Mouse (Mus musculus) neural tube, embryonic 15.5 days (tissue): ENCODE results near the gene Treml4. TPM values are rescaled to one million over a fixed set of nuclear protein-coding genes. Genes with fewer than 3 reads are reported as not detected.

Experiments used
- ATAC-seq: fragments of 200-750 bp; cut with Nextera tagmentation; 2 replicates; pipeline ENCODE4 v1.8.0; 2017; ENCODE audit warnings: mild to moderate bottlenecking, moderate TSS enrichment, moderate library complexity; ENCODE audit not compliant: low FRiP score
- H3K27ac ChIP-seq: fragments of 300-500 bp; sonication (generic); replicated peaks from 2 replicates; pipeline ENCODE4 v1.5.1; 2015; ENCODE audit warnings: mild to moderate bottlenecking, inconsistent platforms
- H3K27me3 ChIP-seq: fragments of 300-500 bp; sonication (generic); replicated peaks from 2 replicates; pipeline ENCODE4 v1.6.1; 2015; ENCODE audit warnings: inconsistent platforms
- H3K36me3 ChIP-seq: fragments of 300-500 bp; sonication (generic); 2 replicates; pipeline ENCODE4 v1.6.1; 2015; ENCODE audit warnings: inconsistent platforms
- H3K4me1 ChIP-seq: fragments of 300-500 bp; sonication (generic); 2 replicates; pipeline ENCODE4 v1.6.1; 2015; ENCODE audit warnings: inconsistent platforms
- H3K4me2 ChIP-seq: fragments of 300-500 bp; sonication (generic); 2 replicates; pipeline ENCODE4 v1.6.1; 2015; ENCODE audit warnings: inconsistent platforms, mild to moderate bottlenecking, moderate library complexity
- H3K4me3 ChIP-seq: fragments of 300-500 bp; sonication (generic); replicated peaks from 2 replicates; pipeline ENCODE4 v1.5.1; 2015; ENCODE audit warnings: mild to moderate bottlenecking, inconsistent platforms
- H3K9ac ChIP-seq: fragments of 300-500 bp; sonication (generic); replicated peaks from 2 replicates; pipeline ENCODE4 v1.6.1; 2015; ENCODE audit warnings: mild to moderate bottlenecking, inconsistent platforms
- H3K9me3 ChIP-seq: fragments of 300-500 bp; sonication (generic); replicated peaks from 2 replicates; pipeline ENCODE4 v1.6.1; 2016; ENCODE audit warnings: inconsistent platforms
- WGBS: fragments of 180-500 bp; shearing (Covaris S2); methylation state at CpG from one replicate; pipeline ENCODE4 v1.1.7; 2015; ENCODE audit warnings: mixed read lengths; 5-methylcytosine and 5-hydroxymethylcytosine counted together
- polyA plus RNA-seq: library from polyadenylated mRNA; unstranded; fragments of >200 nt; fragmentation: Nextera tagmentation; extraction: Ambion mirVana; gene quantifications from 2 replicates; pipeline ENCODE4 v1.2.1, GENCODE M21; 2015

Treml4 gene
- polyA plus RNA-seq, 1 experiment from 2014 or later = not detected

- H3K27me3 ChIP-seq = no peaks in the 10 kb centered on the region
- no peak overlapping the region for H3K27ac ChIP-seq
- peaks cover 9% of the 10 kb centered on the region; the same call in 1 of the 2 replicates for H3K4me1 ChIP-seq
- no peaks in the 10 kb centered on the region for H3K36me3 ChIP-seq
- no peak for ATAC-seq
- H3K4me3 ChIP-seq = no peak overlapping the region
- H3K9me3 ChIP-seq = no peaks in the 10 kb centered on the region
- H3K4me2 ChIP-seq = no peak overlapping the region
- H3K9ac ChIP-seq = no peak overlapping the region
Observed at GRCm38 (mm10) chr17:48278381-48278780, 14.3 kb downstream of the Treml4 start.

GRCm38 (mm10) chr17:48279002-48279401 lies 14.9 kb downstream of the Treml4 start:
- WGBS = 91% methylated on average over 4 of the region's 4 CpGs
- no peak overlapping the region for H3K9ac ChIP-seq
- no peak overlapping the region for H3K4me3 ChIP-seq
- no peak overlapping the region for H3K4me2 ChIP-seq
- no peaks in the 10 kb centered on the region for H3K27me3 ChIP-seq
- no peaks in the 10 kb centered on the region for H3K9me3 ChIP-seq
- no peak for ATAC-seq
- H3K36me3 ChIP-seq = no peaks in the 10 kb centered on the region
- no peak overlapping the region for H3K27ac ChIP-seq
- H3K4me1 ChIP-seq = peaks cover 9% of the 10 kb centered on the region; the same call in 1 of the 2 replicates

- H3K4me2 ChIP-seq = peak overlapping the region; percentile 48
- no peak overlapping the region for H3K9ac ChIP-seq
- H3K4me1 ChIP-seq = peaks cover 9% of the 10 kb centered on the region; the same call in 1 of the 2 replicates
- H3K36me3 ChIP-seq = no peaks in the 10 kb centered on the region
- H3K4me3 ChIP-seq = peak overlapping the region; percentile 15
- H3K27me3 ChIP-seq = no peaks in the 10 kb centered on the region
- no peak for ATAC-seq
- WGBS = 39% methylated on average over 18 of the region's 18 CpGs
- H3K27ac ChIP-seq = no peak overlapping the region
- no peaks in the 10 kb centered on the region for H3K9me3 ChIP-seq
Observed at GRCm38 (mm10) chr17:48280943-48281738, 17.0 kb downstream of the Treml4 start.

GRCm38 (mm10) chr17:48281739-48282085 lies 17.6 kb downstream of the Treml4 start:
- H3K4me2 ChIP-seq = peak overlapping the region; percentile 48
- peaks cover 9% of the 10 kb centered on the region; the same call in 1 of the 2 replicates for H3K4me1 ChIP-seq
- H3K4me3 ChIP-seq = peak overlapping the region; percentile 15
- H3K9me3 ChIP-seq = no peaks in the 10 kb centered on the region
- no peak overlapping the region for H3K9ac ChIP-seq
- no peaks in the 10 kb centered on the region for H3K27me3 ChIP-seq
- WGBS = 6% methylated on average over 3 of the region's 3 CpGs
- H3K36me3 ChIP-seq = no peaks in the 10 kb centered on the region
- no peak overlapping the region for H3K27ac ChIP-seq
- ATAC-seq = no peak

- no peaks in the 10 kb centered on the region for H3K27me3 ChIP-seq
- no peak overlapping the region for H3K4me3 ChIP-seq
- no peaks in the 10 kb centered on the region for H3K36me3 ChIP-seq
- 75% methylated on average over 1 of the region's 1 CpGs for WGBS
- H3K4me1 ChIP-seq = peaks cover under 1% of the 10 kb centered on the region; the same call in 1 of the 2 replicates
- no peak overlapping the region for H3K4me2 ChIP-seq
- H3K9ac ChIP-seq = no peak overlapping the region
- no peaks in the 10 kb centered on the region for H3K9me3 ChIP-seq
- H3K27ac ChIP-seq = no peak overlapping the region
- no peak for ATAC-seq
Observed at GRCm38 (mm10) chr17:48286765-48287164, 22.7 kb downstream of the Treml4 start.

GRCm38 (mm10) chr17:48287276-48287675 lies 23.2 kb downstream of the Treml4 start:
- no peak overlapping the region for H3K4me3 ChIP-seq
- no peaks in the 10 kb centered on the region for H3K9me3 ChIP-seq
- no peak overlapping the region for H3K4me2 ChIP-seq
- H3K36me3 ChIP-seq = no peaks in the 10 kb centered on the region
- no peaks in the 10 kb centered on the region for H3K4me1 ChIP-seq
- ATAC-seq = no peak
- H3K27ac ChIP-seq = no peak overlapping the region
- no peak overlapping the region for H3K9ac ChIP-seq
- no peaks in the 10 kb centered on the region for H3K27me3 ChIP-seq
- 68% methylated on average over 2 of the region's 2 CpGs for WGBS

GRCm38 (mm10) chr17:48293500-48294194 lies 29.6 kb downstream of the Treml4 start:
- 85% methylated on average over 5 of the region's 5 CpGs for WGBS
- H3K27ac ChIP-seq = no peak overlapping the region
- H3K4me3 ChIP-seq = no peak overlapping the region
- H3K4me1 ChIP-seq = no peaks in the 10 kb centered on the region
- no peaks in the 10 kb centered on the region for H3K36me3 ChIP-seq
- no peak overlapping the region for H3K4me2 ChIP-seq
- no peak for ATAC-seq
- no peaks in the 10 kb centered on the region for H3K27me3 ChIP-seq
- no peaks in the 10 kb centered on the region for H3K9me3 ChIP-seq
- no peak overlapping the region for H3K9ac ChIP-seq

GRCm38 (mm10) chr17:48299203-48299602 lies 35.1 kb downstream of the Treml4 start, which contains the start of gene Treml2:
Treml2 (plus strand) TSS chr17:48299498.
- Histone ChIP-seq H3K4me3 (no peak within 1 kb of the TSS), H3K27me3 (no peaks in the 10 kb centered on the region), H3K4me1 (no peaks in the 10 kb centered on the region), H3K4me2 (no peak within 1 kb of the TSS), H3K27ac (no peak within 1 kb of the TSS), H3K36me3 (no peaks in the 10 kb centered on the region), H3K9ac (no peak within 1 kb of the TSS), H3K9me3 (no peaks in the 10 kb centered on the region)
- 40% methylated on average over 3 of the region's 4 CpGs for WGBS
- ATAC-seq = no peak

GRCm38 (mm10) chr17:48299756-48300155 lies 35.7 kb downstream of the Treml4 start:
- H3K4me3 ChIP-seq = no peak overlapping the region
- WGBS = 62% methylated on average over 7 of the region's 7 CpGs
- no peaks in the 10 kb centered on the region for H3K36me3 ChIP-seq

GRCm38 (mm10) chr17:48300199-48300598 lies 36.1 kb downstream of the Treml4 start:
- no peak overlapping the region for H3K4me3 ChIP-seq
- WGBS = 73% methylated on average over 7 of the region's 7 CpGs
- H3K27ac ChIP-seq = no peak overlapping the region
- no peaks in the 10 kb centered on the region for H3K4me1 ChIP-seq
- H3K36me3 ChIP-seq = no peaks in the 10 kb centered on the region
- no peak for ATAC-seq
- H3K27me3 ChIP-seq = no peaks in the 10 kb centered on the region
- no peaks in the 10 kb centered on the region for H3K9me3 ChIP-seq
- no peak overlapping the region for H3K4me2 ChIP-seq
- no peak overlapping the region for H3K9ac ChIP-seq

More at GRCm38 (mm10) chr17:48299756-48300155, 35.7 kb downstream of the Treml4 start:
- no peak overlapping the region for H3K9ac ChIP-seq
- no peaks in the 10 kb centered on the region for H3K27me3 ChIP-seq
- no peak for ATAC-seq
- H3K4me1 ChIP-seq = no peaks in the 10 kb centered on the region
- H3K9me3 ChIP-seq = no peaks in the 10 kb centered on the region
- no peak overlapping the region for H3K27ac ChIP-seq
- no peak overlapping the region for H3K4me2 ChIP-seq

- H3K4me2 ChIP-seq = no peak overlapping the region
- H3K4me3 ChIP-seq = no peak overlapping the region
- no peak overlapping the region for H3K27ac ChIP-seq
- no peaks in the 10 kb centered on the region for H3K36me3 ChIP-seq
- no peak for ATAC-seq
- 83% methylated on average over 9 of the region's 9 CpGs for WGBS
- H3K9me3 ChIP-seq = no peaks in the 10 kb centered on the region
- no peak overlapping the region for H3K9ac ChIP-seq
- H3K4me1 ChIP-seq = no peaks in the 10 kb centered on the region
- no peaks in the 10 kb centered on the region for H3K27me3 ChIP-seq
Observed at GRCm38 (mm10) chr17:48300861-48301260, 36.8 kb downstream of the Treml4 start.

GRCm38 (mm10) chr17:48301792-48302191 lies 37.7 kb downstream of the Treml4 start:
- no peaks in the 10 kb centered on the region for H3K9me3 ChIP-seq
- no peaks in the 10 kb centered on the region for H3K27me3 ChIP-seq
- H3K9ac ChIP-seq = no peak overlapping the region
- no peak for ATAC-seq
- WGBS = 94% methylated on average over 5 of the region's 5 CpGs
- H3K4me3 ChIP-seq = no peak overlapping the region
- no peaks in the 10 kb centered on the region for H3K36me3 ChIP-seq
- no peak overlapping the region for H3K4me2 ChIP-seq
- no peaks in the 10 kb centered on the region for H3K4me1 ChIP-seq
- no peak overlapping the region for H3K27ac ChIP-seq
